Mouse (Mus musculus) cerebellum, postnatal 4 days (tissue): Measurements from ENCODE around the gene Plpp7.

Experiments used
- DNase-seq, 2 experiments: peaks; one replicate each; pipeline ENCODE4 v3.0.0; 2022; ENCODE audit warnings: low spot score in 2 of 2, mixed read lengths in 1 of 2

Gene Plpp7

DNA sequence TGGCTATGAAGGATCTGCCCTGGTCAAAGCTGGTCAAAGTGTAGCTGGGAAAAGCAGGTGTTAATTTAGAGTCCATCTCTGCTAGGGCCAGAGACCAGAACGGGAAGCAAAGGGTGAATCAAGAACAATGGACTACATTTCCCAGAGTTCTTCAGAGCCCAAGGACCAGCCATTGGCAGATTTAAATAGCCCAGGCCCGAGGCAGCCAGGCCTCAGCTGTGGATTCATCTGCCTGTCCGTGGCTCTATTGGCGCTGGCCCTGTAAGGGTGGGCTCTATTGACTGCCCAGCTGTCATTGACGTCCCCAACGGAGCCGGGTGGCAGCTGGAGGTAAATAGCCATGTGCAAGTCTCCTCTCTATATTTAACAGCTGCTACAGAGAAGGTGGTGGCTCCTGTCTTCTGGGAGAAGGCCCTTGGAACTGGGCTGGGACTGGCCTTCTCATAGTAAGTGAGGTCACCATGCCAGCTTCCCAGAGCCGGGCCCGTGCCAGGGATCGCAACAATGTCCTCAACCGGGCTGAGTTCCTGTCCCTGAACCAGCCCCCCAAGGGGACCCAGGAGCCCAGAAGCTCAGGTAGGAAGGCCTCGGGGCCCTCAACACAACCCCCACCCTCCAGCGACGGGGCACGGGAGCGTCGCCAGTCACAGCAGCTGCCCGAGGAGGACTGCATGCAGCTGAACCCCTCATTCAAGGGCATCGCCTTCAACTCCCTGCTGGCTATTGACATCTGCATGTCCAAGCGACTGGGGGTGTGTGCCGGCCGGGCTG lies at the start of gene Plpp7:
TSS of gene Plpp7 (plus strand) at position 178 of the 771 bp plus-strand sequence.
- peak; percentile 56 to 78 for DNase-seq

DNA sequence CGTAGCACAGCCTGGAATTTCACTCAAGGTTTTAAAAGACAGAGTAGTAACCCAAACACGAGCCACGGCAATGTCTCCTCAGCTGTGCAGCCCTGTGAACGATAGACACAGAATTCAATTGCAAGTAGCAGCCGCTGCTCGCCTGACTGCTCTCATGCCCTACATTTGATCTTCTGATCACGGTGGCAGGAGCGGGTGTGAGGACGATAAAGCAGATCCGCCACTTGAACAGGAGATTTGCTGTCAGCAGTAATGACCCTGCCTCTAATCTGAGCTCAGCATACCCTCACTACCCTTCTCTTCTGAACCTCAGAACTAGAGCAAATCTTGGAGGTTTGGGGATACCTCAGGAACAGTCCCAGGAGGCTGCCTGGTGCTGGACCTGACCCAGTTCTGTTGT lies 49.3 kb upstream of the Plpp7 start:
- DNase-seq, result no peak

DNA sequence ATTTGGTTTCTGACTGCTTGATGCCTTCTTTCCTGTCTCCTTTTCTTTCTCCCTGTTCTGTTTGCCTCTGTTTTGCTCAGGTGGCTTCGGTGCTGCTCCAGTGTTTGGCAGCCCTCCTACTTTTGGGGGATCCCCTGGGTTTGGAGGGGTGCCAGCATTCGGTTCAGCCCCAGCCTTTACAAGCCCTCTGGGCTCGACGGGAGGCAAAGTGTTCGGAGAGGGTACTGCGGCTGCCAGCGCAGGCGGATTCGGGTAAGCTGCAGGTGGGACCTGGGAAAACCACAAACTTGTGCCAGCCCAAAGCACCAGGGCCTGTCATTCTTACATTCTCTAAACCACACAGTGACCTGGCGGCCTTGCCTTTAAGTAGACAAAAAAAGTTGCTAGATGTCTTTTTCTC lies 48.0 kb upstream of the Plpp7 start:
- no peak for DNase-seq

DNA sequence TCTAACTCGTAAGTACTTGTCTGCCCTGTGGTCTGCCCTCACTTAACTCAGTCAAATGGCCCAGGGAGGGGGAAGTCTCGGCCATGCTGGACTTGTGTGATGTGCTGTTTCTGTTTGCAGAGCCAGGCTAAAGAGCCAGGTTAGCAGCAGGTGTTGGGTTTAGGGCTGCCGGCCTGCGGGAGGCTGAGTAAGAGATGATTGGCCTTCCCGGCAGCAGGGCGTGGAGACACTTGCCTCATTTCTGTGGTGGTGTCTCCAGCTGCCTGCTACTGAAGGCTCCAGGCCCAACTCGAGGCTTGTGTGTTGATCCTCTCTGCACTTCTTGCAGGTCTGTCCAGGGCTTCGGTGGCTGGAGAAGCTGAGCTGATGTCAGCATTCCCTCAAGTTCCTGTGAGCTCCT lies 43.5 kb upstream of the Plpp7 start:
- no peak for DNase-seq

DNA sequence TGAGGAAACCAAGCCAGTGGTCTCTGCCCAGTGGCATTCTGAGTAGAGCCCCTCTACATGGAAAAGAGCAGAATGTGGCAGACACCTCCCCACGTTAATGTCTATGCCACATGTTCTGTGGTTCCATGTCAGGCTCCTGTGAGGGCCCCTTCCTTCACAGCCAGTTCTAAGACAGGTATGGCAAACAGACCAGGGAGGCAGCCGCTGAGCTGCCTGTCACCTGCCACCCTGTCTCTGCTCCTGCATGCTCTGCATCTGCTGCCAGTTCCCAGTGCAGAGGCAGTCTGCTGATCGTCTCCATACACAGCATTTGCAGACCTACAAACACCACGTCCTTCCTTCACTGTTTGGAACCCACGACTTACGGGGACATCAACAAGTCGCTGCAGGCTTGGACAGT lies 42.9 kb upstream of the Plpp7 start:
- DNase-seq, result no peak

DNA sequence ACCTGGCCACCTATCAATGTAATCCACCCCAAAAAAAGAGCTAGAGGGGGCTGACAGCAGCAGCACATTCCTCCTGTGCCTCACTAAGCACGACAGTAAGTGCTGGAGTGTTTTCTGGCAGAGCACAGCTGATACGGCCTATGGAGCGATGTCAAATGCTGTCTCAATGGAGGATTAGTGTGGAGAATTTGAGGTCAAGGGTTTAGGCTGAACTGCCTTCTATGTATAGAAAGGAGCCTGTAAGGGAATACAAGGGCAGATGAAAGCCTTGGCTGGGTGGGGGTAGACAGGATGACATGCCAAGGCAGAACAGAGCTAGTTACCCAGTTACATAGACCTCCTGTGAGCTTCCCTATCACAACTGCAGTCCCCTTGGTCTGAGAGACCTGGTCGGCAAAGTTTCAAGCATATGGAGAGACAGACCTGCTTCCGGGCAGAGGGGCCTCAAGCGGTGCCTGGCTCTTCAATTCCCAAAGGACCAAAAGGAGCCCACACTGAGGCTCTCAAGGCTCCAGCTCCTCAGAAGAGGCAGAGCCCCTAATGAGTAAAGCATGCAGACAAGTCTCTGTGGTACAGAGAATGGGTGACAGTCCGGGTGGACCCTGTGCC lies 39.9 kb upstream of the Plpp7 start:
- no peak for DNase-seq

DNA sequence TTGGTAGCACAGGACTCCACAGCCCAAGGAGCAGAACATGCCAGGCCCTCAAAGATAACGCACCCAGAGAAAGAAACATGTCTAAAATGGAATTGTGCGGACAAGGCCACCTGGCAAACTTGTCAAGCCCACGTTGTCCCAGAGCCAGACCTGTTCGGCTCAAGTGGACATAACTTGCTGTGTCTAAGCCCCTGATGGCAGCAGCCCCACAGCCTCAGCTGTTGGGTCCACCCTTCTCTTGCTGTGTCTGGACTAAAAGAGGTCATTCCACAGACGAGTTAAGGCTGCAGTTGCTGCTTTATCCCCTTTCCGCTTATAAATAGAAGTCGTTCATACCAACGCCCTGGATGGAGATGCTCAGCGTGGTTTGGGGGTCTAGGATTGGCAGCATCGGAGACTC lies 38.8 kb upstream of the Plpp7 start:
- DNase-seq, result no peak

DNA sequence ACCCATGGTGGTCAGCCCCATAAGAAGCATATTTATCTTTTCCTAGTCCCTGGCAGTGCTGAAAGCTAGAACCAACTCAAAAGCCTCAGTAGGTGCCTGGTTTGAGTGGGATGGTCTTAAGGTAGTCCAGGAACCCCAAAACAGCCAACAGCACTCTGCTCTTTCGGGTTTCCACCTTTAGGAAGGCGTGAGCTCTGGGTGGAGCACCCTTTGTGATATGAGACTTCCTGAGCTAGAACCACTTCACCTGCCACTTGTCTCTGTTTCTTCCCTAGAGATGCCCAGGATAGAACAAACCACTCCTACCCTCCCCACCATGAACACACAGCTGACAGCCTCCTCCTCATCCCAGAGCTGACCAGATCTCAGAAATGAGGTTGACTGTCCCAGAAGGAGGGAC lies 38.0 kb upstream of the Plpp7 start:
- DNase-seq, result no peak

DNA sequence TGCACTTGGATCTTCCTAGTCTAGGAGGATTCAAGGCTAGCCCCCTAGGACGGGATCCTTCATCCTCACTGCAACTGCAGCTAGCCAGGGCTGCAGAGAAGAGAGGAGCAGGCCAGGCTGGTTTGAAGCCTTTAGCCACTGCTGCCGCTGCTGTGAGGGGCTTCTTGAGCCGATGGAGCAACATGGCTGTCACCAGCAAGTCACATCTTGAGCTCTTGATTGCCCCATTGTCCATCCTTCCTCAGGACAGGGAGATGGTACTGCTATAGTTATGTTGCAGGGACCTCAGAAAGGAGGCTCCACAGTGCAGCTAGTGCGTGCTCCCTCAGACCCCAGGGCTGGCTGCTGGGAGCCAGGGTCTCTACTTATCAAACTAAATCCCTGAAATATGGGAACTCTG lies 37.5 kb upstream of the Plpp7 start:
- DNase-seq, result no peak

DNA sequence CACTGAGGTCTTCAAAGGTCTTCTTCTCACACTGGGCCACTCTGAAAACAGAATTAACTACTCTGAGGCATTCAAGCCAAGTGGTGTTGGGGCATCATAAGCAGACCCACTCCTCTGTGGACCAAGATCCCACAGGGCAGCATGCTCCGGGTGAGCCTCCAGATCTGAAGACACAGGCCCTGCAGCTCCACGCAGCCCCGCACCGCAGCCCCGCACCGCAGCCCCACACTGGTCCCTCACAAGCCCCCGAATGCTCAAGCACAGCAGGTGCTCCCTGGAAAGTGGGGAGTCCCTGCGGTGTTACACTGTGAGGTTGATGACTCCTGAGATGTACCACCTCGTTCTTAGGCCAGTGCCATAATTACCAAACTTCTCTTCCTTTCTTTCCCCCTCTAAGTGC lies 37.1 kb upstream of the Plpp7 start:
- DNase-seq, result no peak

DNA sequence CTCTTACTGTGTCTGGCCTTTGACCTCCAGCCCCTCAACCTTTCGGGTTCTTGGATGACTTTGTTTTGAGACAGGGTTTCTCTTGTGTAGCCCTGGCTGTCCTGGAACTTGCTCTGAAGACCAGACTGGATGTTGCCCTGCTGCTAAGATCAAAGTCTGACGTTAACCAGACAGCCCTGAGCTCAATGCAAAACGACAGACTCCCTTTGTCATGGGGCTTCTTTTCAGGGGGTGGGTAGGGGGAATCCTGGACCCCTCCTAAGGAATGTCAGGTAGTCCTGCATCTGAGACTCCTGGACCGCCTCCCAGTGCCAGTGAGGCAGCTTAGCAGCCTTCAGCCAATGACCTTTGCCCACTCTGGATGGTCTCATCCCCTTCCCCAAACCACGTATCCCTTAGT lies 36.6 kb upstream of the Plpp7 start:
- DNase-seq, result no peak

DNA sequence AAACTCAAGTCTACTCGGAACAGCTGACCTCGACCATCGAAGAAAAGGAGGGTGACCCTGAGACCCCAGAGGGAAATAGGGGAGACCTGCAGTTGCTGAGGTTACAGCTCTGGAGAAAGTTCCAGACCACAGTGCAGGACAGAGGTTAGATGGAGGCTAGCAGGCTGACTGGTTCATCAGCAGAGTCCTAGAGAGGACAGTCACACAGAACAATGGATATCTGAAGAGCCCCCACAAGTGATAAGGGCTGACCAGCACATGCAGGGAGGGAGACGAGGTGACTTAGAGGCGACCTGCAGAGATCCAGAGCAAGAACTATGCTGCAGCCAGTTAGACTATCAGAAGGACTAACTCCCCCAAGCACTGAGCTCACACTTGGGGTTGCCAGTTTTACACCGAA lies 35.7 kb upstream of the Plpp7 start:
- no peak for DNase-seq

DNA sequence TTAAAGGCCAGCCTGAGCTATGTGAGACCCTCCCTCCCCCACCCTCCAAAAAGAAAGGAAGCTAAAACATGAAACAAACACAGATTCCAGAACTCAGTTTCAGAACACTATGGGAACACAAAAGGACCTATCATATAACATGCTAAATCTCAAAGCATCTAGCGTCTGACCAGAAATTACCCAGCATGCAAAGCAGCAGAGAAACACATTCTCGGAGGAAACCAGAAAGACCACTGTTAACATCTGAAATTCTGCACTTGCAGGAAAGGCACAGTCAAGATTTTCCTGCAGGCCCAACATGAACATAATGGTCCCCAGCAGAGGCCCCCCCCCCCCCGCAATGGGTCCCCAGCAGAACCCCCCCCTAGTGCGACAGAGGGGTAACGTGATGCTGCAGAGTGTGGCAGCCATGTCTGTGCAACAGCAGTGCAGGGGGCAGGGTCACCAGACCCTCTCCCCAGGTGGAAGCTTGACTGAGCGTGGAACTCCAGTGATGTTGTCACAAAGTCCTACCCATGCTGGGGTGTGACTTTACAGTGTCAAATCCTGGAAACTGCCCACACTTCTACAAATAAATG lies 35.0 kb upstream of the Plpp7 start:
- DNase-seq, result no peak

DNA sequence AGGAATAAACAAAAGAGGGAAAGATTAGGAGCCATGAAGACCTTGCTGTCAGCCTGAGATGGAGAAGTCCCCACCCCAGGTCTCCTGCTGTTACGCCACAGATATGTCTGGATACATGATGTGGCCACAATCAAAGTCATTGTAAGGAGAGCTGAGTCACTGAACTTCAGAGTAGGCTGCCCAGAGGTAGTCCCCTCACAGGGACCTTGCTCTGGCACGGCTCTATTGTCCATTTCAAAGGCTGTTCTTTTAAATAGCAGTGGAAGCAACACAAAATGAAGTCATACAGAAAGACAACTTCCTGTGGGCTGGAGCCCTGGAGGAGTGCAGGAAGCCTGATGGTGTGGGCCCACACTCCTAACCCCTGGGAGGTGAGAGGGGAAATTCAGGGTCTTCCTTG lies 34.1 kb upstream of the Plpp7 start:
- DNase-seq, result no peak

DNA sequence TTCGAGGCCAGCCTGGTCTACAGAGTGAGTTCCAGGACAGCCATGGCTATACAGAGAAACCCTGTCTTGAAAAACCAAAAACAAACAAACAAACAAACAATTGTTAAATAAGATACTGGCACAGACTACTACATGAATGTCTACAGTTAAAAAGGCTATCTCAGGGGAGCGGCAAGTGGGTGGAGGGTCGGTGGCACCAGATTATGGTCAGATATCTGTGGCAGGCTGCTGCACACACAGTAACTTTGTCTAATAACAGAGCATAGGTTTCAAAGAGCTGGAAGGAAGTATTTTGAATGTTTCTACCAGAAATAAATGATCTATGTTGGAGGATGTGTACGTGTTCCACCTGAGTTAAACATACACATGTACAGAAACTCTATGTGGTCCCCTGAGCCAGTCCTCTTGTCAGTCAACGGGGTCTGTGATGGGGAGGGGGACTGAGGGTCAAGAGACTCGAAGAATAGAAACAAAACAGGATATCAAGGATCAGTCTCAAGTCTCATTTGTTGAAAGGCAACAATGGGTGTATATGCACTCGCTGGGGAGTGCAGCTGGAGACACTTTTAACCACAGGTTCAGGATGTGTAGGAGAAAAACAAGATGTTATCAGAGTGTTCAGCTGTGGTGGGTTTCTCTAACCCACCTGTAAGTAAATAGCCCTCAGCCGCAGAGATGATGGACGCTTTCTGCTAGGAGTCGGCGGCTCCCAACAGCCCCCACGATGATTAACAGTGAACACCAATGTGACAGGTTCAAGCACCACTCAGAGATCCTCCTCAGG lies 33.4 kb upstream of the Plpp7 start:
- no peak for DNase-seq

DNA sequence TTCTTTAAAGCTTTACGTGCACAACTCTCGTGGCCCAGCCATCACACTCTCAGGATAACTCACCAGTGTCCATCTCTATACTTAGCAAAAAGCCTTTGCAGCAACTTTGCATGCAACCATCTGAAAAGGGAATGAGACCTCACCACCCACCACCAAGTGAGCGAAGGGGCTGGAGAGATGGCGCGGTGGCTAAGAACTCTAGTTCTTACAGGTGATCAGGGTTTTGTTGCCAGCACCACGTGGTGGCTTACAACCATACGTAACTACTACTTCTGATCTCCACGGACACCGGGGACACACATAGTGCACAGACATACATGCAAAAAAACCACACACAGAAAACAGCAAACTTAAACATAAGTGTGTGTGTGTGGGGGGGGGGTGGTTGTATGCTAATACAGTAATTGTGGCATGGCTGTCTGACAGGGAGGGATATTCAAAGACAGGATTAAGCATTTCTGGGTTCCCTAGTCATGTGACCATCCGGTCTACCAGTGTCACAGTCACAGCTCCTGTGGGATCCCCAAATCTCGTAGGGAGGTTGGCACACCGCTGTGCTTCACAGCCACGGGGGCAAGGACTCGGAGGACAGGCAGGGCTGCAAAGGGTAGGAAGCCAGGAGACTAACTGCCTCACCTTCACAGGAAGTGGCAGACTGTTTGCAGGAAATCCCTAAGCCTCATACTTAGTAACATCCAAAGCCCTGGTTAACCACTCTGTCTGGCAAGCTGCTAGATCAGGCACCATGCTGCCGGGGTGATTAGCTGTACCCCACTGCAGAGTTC lies 32.5 kb upstream of the Plpp7 start:
- no peak for DNase-seq

DNA sequence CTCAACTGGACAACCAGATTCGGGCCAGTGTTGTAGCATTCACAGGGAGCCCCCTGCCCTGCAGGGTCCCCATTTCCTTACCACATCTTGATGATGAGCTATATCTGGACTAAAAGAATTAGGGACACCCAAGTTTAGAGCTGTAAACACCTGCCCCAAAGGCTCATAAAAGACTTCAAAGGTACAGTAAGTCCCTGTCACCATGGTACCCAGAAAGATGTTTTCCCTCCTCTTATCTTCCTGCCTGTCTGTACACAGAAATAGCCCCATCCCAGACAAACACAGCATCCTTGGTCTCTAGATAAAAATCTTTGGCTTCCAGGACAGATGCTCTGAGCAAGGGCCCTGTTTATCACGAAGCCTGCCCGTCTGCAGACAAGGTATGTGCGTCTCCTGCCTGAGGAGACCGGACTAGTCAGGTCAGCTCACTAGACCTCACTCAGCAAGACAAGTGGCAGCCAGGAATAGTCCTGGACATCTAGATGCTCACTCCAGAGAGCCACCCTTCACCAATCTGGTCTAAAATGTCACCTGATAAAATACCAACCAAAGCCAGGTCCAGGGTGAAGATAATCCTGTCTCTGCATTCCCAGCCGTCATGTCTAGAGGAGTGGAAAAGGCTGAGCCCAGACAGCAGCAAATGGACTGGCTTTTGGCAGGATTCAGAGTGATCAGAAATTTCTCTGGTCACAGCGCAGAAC lies 31.7 kb upstream of the Plpp7 start:
- no peak for DNase-seq

DNA sequence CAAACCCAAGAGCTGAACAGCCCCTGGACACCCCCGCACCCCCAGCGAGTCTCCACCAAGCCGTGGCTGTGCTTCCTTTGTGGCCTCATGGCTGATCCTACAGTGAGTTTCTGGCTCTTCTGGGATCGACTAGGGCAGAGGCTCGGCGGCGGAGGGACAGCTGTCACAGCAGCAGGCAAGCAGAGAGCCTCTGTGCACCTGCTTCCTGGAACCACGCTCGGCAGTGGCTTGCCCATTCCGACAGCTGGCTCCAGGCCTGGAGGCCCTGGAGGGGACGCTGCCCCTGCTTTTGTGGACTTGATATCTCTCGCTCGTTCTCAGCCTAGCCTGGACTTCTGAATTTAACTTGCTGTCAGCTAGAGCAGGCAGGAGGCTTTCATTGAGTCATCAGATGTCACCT lies 30.4 kb upstream of the Plpp7 start:
- peak in 1 of 2 experiments; percentile 52 for DNase-seq

DNA sequence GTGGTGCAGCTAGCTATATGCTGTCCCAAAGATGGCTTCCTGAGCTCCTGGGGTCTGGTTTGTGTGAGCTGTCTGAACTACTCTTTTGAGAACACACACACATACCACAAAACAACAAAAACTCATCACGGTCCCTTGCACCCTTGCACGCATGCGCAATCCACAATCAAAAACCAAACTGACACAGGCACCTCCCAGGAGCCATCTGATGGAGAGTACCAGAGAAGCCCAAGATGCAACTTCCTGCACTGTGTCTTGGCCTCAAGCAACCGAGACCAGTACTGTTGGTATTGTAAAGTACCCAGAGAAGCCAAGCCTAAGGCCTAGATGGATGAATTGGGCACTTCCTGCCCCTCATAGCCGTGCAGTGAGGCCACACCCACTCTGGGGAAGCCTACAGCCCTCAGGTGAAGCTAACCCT lies 29.9 kb upstream of the Plpp7 start:
- DNase-seq, result no peak

DNA sequence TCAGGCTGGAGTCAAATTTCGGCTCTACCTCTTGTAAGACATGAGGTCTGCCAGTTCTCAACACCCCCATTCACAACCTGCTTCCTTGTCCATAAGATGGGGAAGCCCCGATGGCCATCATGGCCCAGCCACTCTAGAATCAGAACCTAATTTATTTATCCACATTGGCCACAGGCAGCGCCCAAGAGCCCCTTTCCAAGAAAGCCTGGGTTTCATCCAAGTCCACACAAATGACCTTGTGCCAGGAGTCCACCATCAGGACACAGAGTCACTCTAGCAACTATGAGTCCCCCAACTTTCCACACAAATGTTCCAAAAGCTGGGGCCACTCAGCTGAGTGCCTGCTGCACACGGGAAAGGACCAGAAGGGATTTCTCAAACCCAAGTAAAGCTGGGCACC lies 29.3 kb upstream of the Plpp7 start:
- no peak for DNase-seq
